Mouse (Mus musculus) kidney, adult 2 months (tissue): Measurements from ENCODE around the gene Paqr3. TPM values are rescaled to one million over a fixed set of nuclear protein-coding genes. Genes with fewer than 3 reads are reported as not detected.

Experiments used
- DNase-seq: peaks from one replicate; pipeline ENCODE4 v3.0.0; 2021
- H3K27ac ChIP-seq: fragments of 200-500 bp; 2 replicates; pipeline ENCODE4 v1.5.1; 2012; ENCODE audit warnings: low read depth, low read length, control low read depth, inconsistent platforms; ENCODE audit not compliant: insufficient read depth
- H3K27me3 ChIP-seq: fragments of 200-500 bp; replicated peaks from 2 replicates; pipeline ENCODE4 v1.6.1; 2012; ENCODE audit warnings: mild to moderate bottlenecking, moderate library complexity, low read length, inconsistent platforms; ENCODE audit not compliant: control insufficient read depth, insufficient read depth
- H3K36me3 ChIP-seq: fragments of 200-500 bp; 2 replicates; pipeline ENCODE4 v1.6.1; 2012; ENCODE audit warnings: mild to moderate bottlenecking, moderate library complexity, low read length, inconsistent platforms; ENCODE audit not compliant: control insufficient read depth, insufficient read depth
- H3K4me1 ChIP-seq: fragments of 200-500 bp; 2 replicates; pipeline ENCODE4 v1.6.1; 2011; ENCODE audit warnings: low read length; ENCODE audit not compliant: control insufficient read depth, insufficient read depth
- H3K4me3 ChIP-seq: fragments of 200-500 bp; 2 replicates; pipeline ENCODE4 v1.5.1; 2011; ENCODE audit warnings: mild to moderate bottlenecking, low read depth, low read length, control low read depth; ENCODE audit not compliant: insufficient read depth
- CTCF ChIP-seq: fragments of 200-500 bp; conservative IDR thresholded peaks from 2 replicates; pipeline ENCODE4 v1.5.1; 2011; ENCODE audit warnings: low read depth, mild to moderate bottlenecking, control low read depth, low read length, moderate library complexity, mixed read lengths; ENCODE audit not compliant: insufficient read depth, insufficient read length
- POLR2A ChIP-seq: fragments of 200-500 bp; IDR thresholded peaks from one replicate; pipeline ENCODE4 v1.6.1; 2011; ENCODE audit warnings: low read depth, low read length, control low read depth
- WGBS: fragments of 180-500 bp; shearing (Covaris S2); methylation state at CpG from one replicate; pipeline ENCODE4 v1.1.7; 2018; 5-methylcytosine and 5-hydroxymethylcytosine counted together
- polyA plus RNA-seq: library from polyadenylated mRNA; depleted of rRNA; stranded (reverse); fragments of >200 nt; gene quantifications from 2 replicates; pipeline ENCODE4 v1.2.3, GENCODE M21; 2012

The Paqr3 gene
- polyA plus RNA-seq, 1 experiment: 3.4 TPM

DNA sequence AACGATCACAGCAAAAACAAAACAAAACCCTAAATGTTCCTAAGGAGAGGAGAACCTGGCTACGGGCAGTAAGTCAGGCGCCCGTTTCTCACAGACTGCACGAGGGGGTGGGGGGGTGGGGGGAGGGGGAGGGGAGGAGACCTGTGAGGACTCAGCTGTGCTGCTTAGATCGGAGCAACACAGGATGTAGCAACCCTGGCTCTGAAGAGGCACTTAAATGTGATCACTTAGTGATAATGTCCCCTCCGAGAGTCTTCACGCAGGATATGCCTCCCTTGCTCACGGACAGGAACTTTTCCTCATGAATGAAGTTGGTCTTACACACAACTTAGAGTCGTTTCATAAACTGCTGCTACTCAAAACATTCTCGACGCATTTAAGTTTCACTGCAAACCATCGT is 16.1 kb downstream of the Paqr3 start:
- WGBS: 63% methylated on average over 13 of the region's 13 CpGs

DNA sequence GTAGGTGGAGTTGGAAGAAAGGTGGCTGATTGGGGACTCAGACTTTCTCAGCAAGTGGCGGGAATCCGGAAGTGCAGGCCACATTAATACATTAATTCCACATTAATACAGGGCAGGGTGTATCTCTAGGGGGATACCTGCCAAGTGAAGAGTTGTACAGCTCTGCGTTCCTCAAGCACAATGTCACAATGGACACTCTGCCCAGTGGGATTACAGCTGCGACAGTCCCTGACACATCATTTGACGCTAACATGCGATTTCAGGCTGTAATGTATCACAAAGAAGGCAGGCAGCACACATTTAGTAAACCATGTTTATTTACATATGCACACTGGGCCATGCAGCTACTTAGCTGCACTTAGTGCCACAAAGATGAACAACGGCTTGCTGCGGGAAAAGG is 18.4 kb downstream of the Paqr3 start:
- H3K4me3 ChIP-seq: no peak overlapping the region
- TF ChIP-seq POLR2A: no peak
- TF ChIP-seq CTCF: no peak
- WGBS: 83% methylated on average over 8 of the region's 8 CpGs
- no peaks in the 10 kb centered on the region for H3K36me3 ChIP-seq
- H3K4me1 ChIP-seq: peaks cover 9% of the 10 kb centered on the region
- DNase-seq: no peak
- H3K27me3 ChIP-seq: no peaks in the 10 kb centered on the region
- no peak overlapping the region for H3K27ac ChIP-seq

More for the DNA sequence above, 16.1 kb downstream of the Paqr3 start:
- Histone ChIP-seq H3K4me3 (no peak overlapping the region), H3K4me1 (peaks cover 1% of the 10 kb centered on the region; the same call in 1 of the 2 replicates), H3K27ac (no peak overlapping the region), H3K27me3 (no peaks in the 10 kb centered on the region), H3K36me3 (no peaks in the 10 kb centered on the region)
- no peak for TF ChIP-seq CTCF
- DNase-seq: no peak

DNA sequence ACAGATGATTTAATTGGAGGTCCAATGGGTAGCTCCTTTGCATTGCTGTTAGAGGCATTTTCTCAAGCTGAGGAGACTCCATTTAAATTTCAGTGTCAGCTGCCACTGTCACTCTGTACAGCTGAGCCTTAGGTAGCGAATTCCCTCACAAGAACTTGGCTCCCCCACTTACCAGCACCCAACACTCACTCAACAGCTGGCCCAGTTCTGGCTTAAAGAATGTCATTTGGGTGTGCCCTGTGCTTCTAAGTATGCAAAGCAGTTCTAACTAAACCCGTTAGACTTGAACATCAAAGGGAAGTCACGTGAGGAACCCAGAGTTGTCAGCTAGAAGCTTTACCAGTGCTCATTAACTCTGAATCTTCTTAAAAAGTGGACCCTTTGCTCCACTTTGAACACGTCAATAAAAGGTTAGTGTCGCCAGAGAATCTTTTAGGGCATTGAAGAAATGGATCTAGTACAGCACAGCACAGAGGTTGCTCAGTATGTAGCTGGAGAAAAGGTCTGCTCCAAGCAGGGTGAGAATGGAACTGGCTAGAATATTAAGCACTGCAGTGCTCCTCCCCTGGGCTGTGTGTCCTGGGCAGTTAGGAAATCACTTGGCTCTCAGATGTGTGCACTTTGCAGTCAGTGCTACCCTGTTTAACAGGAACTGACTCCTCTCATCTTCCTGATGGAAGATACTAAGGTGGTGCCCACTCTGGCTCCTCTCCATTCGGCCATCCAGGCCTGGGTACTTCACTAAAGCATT is 21.2 kb downstream of the Paqr3 start:
- peak; percentile 71 for DNase-seq

DNA sequence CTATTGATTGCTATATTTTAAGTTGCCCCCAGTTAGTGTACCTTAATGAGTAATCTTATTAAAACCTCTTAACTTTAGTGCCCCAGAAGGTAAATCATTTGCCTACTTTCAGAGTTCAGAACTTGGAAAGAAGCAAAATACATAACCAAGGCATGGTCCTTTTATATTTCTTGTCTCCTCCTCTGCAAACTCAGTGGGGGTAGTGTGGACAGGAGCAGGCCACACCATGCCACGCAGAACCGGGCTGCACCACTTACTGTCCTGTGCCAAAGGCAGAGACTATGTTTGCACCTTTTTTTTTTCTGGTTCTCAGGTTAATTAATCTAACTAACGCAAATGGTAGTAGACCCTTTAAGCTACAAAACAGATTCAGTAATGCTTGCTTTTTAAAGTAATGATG is 22.0 kb downstream of the Paqr3 start:
- WGBS: 51% methylated on average over 3 of the region's 3 CpGs
- Histone ChIP-seq H3K4me1 (peaks cover 9% of the 10 kb centered on the region), H3K36me3 (no peaks in the 10 kb centered on the region), H3K27me3 (no peaks in the 10 kb centered on the region), H3K4me3 (no peak overlapping the region), H3K27ac (no peak overlapping the region)
- DNase-seq: peak; percentile 65
- TF ChIP-seq CTCF: no peak
- no peak for TF ChIP-seq POLR2A

More for the DNA sequence above, 21.2 kb downstream of the Paqr3 start:
- no peak overlapping the region for H3K4me3 ChIP-seq
- H3K36me3 ChIP-seq: no peaks in the 10 kb centered on the region
- TF ChIP-seq POLR2A: no peak
- no peak for TF ChIP-seq CTCF
- H3K27me3 ChIP-seq: no peaks in the 10 kb centered on the region
- peaks cover 9% of the 10 kb centered on the region for H3K4me1 ChIP-seq
- WGBS: 45% methylated on average over 6 of the region's 6 CpGs
- peak overlapping the region; percentile 43; the same call in 1 of the 2 replicates for H3K27ac ChIP-seq

DNA sequence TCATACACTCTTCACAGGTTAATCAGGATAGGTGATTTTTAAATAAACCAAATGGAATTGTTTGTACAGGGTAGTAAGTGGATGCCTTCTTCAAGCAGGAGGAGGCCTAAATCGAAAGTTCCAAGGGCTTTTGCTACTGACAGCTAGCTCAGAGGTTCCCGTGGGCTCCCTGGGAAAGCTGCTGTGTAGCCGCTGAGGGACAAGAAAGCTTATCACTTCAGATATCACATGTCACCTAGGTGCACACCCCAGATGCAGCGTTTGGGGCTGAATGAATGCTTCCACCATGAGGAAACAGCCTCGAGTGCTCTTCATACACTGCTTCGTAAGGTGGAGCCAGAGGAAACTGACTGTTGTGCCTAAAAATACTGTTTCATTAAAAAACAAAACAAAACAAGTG is 23.2 kb downstream of the Paqr3 start:
- no peak for DNase-seq
- WGBS: 81% methylated on average over 6 of the region's 6 CpGs
- Histone ChIP-seq H3K36me3 (no peaks in the 10 kb centered on the region), H3K27ac (no peak overlapping the region), H3K4me1 (peaks cover 9% of the 10 kb centered on the region), H3K4me3 (no peak overlapping the region), H3K27me3 (no peaks in the 10 kb centered on the region)
- TF ChIP-seq CTCF: no peak
- no peak for TF ChIP-seq POLR2A

DNA sequence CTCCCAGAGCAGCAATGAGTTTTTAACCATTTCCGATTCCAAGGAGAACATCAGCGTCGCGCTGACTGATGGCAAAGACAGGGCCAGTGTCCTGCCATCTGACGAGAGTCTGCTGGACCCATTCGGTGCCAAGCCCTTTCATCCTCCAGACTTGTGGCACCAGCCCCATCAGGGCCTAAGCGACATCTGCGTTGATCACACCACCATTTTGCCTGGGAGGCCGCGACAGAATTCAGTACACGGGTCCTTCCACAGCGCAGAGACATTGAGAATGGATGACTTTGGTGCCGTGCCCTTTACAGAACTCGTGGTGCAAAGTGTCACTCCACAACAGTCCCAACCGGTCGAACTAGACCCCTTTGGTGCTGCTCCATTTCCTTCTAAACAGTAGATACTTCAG is 23.6 kb downstream of the Paqr3 start:
- Histone ChIP-seq H3K27me3 (no peaks in the 10 kb centered on the region), H3K4me1 (peaks cover 9% of the 10 kb centered on the region), H3K36me3 (no peaks in the 10 kb centered on the region), H3K4me3 (no peak overlapping the region), H3K27ac (no peak overlapping the region)
- DNase-seq: no peak
- WGBS: 93% methylated on average over 16 of the region's 16 CpGs
- TF ChIP-seq POLR2A: no peak

DNA sequence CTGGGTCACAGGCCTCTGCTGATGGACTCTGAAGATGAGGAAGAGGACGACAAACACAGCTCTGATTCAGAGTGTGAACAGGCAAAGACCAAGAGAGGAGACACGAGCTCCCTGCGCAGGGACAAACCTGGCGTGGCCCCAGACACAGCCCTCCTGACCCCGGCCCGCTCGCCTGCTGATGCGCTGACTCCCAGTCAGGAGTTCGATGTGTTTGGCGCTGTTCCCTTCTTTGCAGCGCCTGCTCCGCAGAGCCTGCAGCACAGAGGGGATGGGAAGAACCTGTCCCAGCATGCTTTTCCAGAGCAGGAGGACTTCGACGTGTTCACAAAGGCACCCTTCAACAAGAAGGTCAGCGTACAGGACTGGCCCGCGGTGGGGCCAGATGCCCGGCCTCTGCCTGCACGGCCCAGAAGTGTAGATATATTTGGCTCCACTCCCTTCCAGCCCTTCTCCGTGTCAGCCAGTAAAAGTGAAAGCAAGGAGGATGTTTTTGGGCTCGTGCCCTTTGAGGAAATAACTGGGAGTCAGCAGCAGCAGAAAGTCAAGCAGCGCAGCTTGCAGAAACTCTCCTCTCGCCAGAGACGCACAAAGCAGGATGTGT is 24.3 kb downstream of the Paqr3 start:
- 73% methylated on average over 24 of the region's 24 CpGs for WGBS
- Histone ChIP-seq H3K27me3 (no peaks in the 10 kb centered on the region), H3K27ac (no peak overlapping the region), H3K36me3 (no peaks in the 10 kb centered on the region), H3K4me1 (peaks cover 9% of the 10 kb centered on the region), H3K4me3 (peak overlapping the region; percentile 39; the same call in 1 of the 2 replicates)
- peak; percentile 48 for DNase-seq
- TF ChIP-seq CTCF (no peak), POLR2A (no peak)

DNA sequence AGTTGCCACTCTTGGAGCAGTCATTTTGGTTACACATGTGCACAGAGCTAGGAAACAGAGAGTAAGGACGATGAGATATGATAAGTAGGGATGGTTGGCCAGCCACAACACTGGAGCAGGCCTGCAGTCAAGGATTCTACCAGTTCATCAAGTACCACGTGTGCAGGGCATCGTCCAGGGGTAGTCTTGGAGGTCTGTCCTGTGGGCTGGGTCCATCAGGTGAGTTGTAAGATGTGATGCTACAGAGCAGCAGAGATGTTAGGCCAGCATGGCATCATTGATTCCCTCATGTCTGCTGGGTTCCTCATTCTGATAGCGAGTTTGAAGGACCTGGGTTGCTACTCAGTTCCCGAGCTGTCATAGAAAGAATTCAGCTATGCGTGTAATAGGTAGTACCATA is 26.3 kb downstream of the Paqr3 start:
- Histone ChIP-seq H3K4me3 (no peak overlapping the region), H3K27me3 (no peaks in the 10 kb centered on the region)

More for the DNA sequence above, 26.3 kb downstream of the Paqr3 start:
- TF ChIP-seq CTCF (no peak), POLR2A (no peak)
- Histone ChIP-seq H3K27ac (no peak overlapping the region), H3K4me1 (peaks cover 6% of the 10 kb centered on the region), H3K36me3 (no peaks in the 10 kb centered on the region)
- DNase-seq: no peak
- 97% methylated on average over 6 of the region's 6 CpGs for WGBS
